Mouse (Mus musculus) adrenal gland, postnatal 4 days (tissue): ENCODE measurements around the gene Sh3pxd2a. TPM values are rescaled to one million over a fixed set of nuclear protein-coding genes. Genes with fewer than 3 reads are reported as not detected.
A peak's percentile ranks its signal among the peaks of the same experiment; 100 is the strongest.

ENCODE experiments used
- DNase-seq, 2 experiments: peaks; one replicate each; pipeline ENCODE4 v3.0.0; 2021 to 2022; ENCODE audit warnings: low spot score in 2 of 2, mixed read lengths in 2 of 2
- total RNA-seq, 2 experiments: library from RNA; stranded (reverse); gene quantifications; 2 replicates each; pipeline ENCODE4 v1.2.3; 2021

Sh3pxd2a gene
- total RNA-seq, 2 experiments from 2014 or later, result 81.7 to 88.7 TPM

GRCm38 (mm10) chr19:47315917-47316265 is 148.3 kb downstream of the Sh3pxd2a start:
- no peak for DNase-seq

DNA sequence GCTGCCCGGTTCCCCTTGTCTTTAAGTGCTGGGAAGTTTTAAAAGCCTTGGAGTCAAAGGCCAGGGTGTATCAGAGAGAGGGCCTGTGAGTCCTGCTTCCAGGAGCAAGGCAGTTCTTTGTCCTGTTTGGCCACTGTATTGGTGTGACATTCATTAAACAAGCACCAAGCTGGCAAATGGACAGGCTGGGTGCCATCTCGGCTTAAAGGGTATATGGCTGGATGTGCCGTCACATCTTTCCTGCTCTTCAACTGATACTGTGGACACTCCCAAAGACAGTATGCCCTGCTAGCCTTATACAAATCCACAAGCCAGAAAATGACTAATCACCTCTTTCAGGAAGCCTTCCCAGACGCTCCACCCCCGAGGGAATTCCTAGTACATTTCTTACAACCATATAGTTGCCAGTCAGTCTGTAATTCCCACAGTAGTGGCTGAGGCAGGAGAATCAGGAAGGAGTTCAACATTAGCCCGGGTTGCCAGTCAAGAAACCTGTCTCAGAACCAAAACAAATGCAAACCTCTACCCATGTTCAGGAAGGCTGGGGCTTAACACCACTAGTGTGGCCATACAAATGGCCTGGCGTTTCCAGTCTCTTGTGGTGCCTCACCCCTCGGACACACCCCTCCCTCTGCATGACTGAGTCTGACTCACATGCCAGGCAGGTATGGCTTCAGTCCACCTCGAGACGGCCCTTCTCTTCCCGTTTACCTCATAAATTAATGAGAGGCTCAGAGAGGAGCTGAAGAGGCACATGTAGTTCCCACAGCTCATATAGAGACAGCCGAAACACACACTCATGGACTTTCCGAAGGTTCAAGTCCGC is 148.9 kb downstream of the Sh3pxd2a start:
- no peak for DNase-seq

DNA sequence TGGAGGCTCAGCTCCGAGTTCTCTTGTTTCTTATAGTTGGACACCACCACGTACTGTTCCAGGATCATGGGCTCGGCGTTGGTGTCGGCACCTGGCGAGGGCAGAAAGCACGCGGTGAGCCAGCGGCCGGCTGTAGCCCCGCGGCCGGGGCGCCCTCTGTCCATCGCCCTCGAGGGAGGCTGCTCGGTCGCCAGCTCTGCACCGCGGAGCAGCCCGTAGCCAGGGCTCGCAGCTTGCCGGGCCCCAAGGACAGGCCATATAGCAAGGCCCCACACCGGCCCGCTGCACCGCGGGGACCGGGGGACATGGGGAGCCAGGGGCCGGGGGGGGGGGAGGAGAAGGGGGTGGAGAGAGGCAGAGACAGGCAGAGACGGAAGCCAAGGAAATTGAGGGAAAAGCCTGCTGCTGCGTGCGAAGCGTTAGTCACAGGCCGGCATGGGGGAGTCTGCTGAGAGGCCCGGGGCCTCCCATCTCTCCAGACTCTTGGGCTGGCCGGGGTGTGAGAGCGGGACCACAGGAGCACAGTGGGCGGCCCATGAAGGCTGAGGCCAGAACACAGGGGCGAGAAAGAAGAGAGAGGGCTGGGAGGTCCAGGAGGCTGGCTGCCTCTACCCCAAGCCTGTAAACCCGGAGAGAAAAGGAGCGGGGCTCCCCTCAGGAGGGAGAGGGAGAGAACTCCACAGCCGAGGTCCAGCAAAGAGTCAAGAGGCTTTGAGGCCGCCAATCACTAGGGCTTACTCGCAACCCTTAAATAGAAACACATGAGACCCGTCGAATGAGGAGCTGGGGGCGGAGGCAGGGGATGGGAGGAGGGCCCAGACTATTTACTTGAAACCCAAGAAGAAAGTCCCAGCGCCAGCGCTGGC is 149.9 kb downstream of the Sh3pxd2a start:
- DNase-seq, result peak in 1 of 2 experiments; percentile 37

- DNase-seq, result no peak
Observed at GRCm38 (mm10) chr19:47313387-47314075, 150.7 kb downstream of the Sh3pxd2a start.

GRCm38 (mm10) chr19:47311162-47311561 is 153.0 kb downstream of the Sh3pxd2a start:
- no peak for DNase-seq

GRCm38 (mm10) chr19:47309824-47310223 is 154.4 kb downstream of the Sh3pxd2a start:
- no peak for DNase-seq

DNA sequence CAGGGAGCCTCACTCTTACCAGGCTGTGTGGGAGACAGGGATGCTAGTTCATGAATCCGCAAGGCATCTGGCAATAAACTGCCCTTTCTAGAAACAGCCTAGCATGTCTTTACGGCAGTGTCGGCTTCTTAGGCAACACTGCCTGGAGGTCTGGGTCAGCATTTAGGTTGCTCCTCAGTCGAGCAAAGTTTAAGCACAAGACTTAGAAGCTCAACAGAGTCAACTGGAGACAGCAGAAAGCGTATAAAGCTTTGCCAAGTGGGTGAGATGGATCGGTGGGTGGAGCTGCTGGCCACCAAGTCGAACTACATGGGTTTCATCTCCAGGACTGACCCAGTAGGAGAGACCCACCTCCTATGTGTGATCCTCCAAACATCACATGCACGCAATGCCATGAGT is 157.3 kb downstream of the Sh3pxd2a start:
- DNase-seq, result no peak

DNA sequence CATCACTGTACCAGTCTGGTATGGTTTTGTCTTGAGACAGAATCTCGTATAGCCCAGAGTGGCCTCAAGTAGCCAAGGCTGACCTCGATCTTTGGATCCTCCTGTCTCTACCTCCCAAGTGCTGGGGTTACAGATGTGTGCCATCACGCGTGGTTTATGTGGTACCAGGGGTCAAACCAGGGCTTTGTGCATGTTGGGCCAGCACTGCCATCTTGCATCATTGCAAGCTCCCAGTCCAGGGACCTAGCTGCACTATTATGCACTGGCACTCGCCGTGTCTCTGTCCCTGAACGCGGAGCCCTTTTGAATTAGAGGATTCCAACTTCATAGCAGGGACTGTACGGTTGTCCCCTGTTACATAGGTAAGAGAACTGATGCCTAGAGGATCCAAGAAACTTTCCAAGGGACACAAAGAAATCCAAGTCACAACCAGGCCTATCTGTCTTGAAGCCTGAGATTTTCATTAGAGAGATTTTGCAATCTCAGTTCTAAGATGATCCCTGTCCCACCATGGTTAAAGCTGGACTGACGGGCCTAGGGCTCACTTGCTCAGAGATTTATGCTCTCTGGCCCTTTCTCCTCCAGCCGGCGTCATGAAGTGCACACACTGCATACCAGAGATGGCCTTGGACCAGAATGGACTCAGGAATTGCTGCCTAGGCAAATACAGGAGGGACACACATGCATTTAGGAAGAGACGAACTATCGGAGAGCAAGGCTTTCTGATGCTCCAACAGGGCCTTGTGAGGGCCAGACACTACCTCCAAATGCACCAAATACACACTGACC is 157.9 kb downstream of the Sh3pxd2a start:
- DNase-seq, result no peak

DNA sequence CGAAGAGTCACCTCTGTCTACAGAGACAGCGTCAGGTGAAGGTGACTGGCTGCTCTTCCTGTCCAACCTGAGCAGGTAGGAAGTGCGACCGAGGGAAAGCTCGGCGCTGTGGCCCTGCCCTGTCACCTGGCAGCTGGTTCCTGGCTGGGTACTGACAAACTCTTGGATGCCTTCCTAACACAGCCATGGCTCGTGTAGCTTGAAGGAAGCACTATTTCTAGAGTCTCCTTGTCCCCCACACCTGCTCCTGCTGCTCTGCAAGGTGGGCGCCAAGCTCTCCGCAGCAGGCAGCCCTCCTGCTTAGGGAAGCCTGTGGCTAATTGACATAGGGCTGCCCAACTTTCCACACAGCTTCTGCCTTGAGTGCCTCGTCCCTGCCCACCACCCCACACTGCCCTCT is 158.8 kb downstream of the Sh3pxd2a start:
- DNase-seq, result no peak

GRCm38 (mm10) chr19:47304170-47304745 is 159.9 kb downstream of the Sh3pxd2a start:
- DNase-seq, result no peak

DNA sequence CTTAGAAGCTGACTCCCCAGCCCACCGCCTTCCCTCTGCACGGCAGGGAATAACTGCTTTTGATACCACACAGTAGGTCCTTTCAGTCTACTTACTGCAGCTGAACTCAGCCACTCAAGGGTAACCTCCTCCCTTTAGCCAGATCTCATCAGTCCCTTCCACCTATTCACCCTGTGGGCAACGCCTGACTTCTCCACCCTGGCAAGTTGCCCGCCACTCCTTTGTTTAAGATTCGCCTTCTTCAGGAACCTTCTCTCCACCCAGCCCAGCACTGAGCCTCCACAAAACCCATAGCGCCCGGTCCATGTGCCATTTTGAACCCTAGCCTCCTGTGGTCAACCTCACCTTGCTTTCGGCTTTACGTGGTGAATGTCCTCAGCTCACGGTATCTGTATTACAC is 161.1 kb downstream of the Sh3pxd2a start:
- no peak for DNase-seq

- DNase-seq, result no peak
Observed at GRCm38 (mm10) chr19:47302191-47302852, 161.9 kb downstream of the Sh3pxd2a start.

DNA sequence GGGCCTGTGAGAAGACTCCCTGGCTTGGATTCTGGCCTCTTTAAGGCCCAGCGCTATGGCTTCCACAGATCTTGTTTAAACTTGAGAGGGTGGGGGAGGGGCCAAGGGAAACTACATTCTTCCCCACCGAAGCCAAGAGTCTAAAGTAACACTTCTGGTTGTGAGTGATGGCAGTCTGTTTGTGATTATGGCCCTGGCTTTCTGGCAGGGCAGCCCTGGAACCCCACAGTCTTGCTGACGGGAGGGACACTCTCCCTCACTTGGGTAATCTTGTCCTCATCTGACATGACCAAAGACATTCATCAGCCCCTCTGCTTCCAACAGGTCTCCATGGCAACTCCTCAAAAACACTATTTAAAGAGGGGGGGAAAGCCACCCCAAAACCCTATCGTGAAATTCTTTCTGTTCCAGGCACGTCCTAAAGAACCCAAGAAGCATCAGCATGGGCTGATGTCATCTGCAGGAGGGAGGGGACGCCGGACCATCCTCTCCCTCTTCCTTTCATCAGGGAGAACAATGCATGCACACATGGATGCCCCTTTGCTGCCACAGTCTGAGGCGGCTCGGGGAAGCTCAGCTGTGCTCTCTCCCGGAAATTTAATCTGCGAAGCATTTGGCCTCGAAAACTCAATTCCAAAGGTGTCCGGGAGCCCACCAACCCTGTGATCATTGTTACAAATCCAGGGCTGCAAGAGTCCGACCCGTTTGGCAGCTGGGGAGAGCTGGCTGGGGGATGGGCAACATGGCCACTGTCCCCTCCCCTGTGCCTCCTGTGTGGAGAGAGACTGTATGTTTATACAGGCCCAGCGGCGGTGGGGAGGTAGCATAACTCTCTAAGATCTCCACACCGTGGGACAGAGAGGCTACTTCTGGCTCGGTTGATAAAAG is 162.7 kb downstream of the Sh3pxd2a start:
- DNase-seq, result no peak

GRCm38 (mm10) chr19:47298100-47298499 is 166.1 kb downstream of the Sh3pxd2a start:
- DNase-seq, result no peak

- no peak for DNase-seq
Observed at GRCm38 (mm10) chr19:47292451-47292951, 171.7 kb downstream of the Sh3pxd2a start.

DNA sequence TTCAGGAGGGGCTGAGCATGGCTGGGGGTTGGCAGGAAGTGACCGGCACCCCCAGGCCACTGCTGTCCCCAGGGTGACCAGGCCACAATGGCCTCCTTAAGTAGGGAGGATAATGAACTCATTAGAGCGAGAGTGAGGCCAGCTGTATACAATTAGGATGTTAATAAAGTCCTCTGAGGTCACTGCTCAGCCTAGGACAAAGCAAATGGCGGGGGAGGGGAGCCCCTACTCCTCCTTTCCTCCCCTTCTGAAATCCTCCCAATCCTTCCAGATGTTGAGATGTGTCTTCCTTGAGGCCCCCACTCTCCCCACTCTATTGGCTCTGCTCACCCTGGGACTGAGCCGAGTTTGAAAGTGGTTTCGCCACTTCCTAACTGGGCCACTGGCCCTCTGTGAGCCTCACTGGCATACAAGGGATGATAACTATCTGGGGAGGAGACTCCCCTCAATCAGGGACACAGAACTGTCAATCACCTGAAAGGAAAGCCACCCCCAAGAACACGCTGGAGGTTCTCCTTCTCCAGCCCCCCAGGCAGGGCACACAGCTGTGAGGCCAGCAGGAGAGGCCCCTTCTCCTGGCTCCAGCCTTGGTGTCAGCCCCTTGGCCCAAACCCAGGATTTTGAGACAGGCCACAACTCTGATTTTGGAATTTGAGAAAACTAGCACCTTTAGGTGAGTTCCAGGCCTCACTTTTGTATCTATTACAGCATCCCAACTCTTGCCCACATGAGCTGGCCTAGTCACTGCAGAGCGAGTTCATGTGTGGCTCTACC is 172.7 kb downstream of the Sh3pxd2a start:
- DNase-seq, result no peak

- DNase-seq, result no peak
Observed at GRCm38 (mm10) chr19:47286886-47287450, 177.2 kb downstream of the Sh3pxd2a start.

DNA sequence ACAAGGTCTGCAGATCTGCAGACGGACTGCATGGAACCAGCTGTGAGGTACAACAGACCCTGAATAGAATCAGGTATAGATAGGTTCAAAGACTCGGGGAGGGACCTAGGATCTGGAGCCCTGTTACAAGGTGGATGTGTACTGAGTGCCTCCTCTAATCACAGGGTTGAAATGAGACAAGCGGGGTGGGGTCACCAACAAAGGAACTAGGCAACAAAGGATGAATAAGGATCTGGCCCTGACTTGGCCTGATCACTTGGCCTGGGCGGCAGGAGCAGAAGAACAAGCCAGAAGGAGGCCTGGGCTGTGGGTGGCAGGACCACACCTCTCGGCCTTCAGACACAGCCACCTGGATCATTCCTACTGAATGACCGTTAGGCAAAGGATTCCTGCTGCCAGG is 178.6 kb downstream of the Sh3pxd2a start:
- no peak for DNase-seq
